22 mouse cellular contexts compared by ENCODE assay signal in the genomic region with DNA sequence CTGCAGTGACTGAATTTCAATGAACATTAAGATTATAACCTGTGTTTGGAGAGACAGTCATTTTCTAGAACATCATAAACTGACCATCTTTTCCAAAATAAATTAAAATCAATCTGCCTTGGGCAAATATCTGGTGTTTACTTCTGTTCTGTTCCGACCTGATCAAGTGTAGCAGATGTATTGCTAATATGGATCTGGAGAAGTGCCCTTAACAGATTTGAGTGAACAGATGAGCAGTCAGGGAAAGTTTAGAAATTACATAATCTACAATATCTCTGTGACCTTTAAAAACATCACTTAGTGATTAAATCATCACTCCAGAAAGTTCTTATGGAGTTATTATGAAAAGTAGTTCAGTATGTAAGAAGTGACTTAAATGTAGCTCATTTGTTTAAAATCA.
DNase-seq lines count a peak whose midpoint lies in the region; TF ChIP-seq lines count a peak whose summit lies in the region.
"Had no signal": no experiment of that assay in that cellular context is flagged by ENCODE, and none has a peak within 500 bp of the region (broad histone marks: within the 10 kb centered on the region; RNA-seq: fewer than 3 reads in every experiment).

No protein-coding gene starts in this region.

- no peak for TF ChIP-seq CTCF in layer of hippocampus, adult 2 months (conservative IDR thresholded peaks at IDR 0.05)

- H3K27ac ChIP-seq in layer of hippocampus, adult 2 months, result peak overlapping the region; percentile 85
- H3K27ac ChIP-seq: embryonic facial prominence, embryonic 12.5 days; embryonic facial prominence, embryonic 15.5 days; gastrocnemius, adult 2 months; heart, embryonic 15.5 days; hindbrain, embryonic 10.5 days; hindbrain, embryonic 13.5 days had no signal

- no peak overlapping the region for H3K4me3 ChIP-seq in layer of hippocampus, adult 2 months
- H3K4me3 ChIP-seq: embryonic facial prominence, embryonic 12.5 days; embryonic facial prominence, embryonic 15.5 days; gastrocnemius, adult 2 months; heart, embryonic 12.5 days; heart, embryonic 15.5 days; hindbrain, embryonic 10.5 days; hindbrain, embryonic 13.5 days had no signal

- DNase-seq in layer of hippocampus, adult 18-20 months (ENCODE audit: low spot score in 2 of 2), result peak; percentile 20 to 79
- no peak for DNase-seq in layer of hippocampus, postnatal 10 days (ENCODE audit: low spot score in 2 of 2)
- DNase-seq in layer of hippocampus, adult 2 months (ENCODE audit: low spot score in 2 of 2), result peak; percentile 41 to 69
- peak; percentile 29 for DNase-seq in telencephalon, adult 2 months (ENCODE audit: low read depth, low spot score)
- DNase-seq in embryo, embryonic 9.5 days (ENCODE audit: extremely low spot score), result no peak
- DNase-seq in spleen, postnatal 36 days (ENCODE audit: low spot score in 2 of 2), result no peak
- DNase-seq: adrenal gland, adult 2 months; adrenal gland, postnatal 14 days; cerebellum, adult 11 months; cerebellum, postnatal 10 days; forebrain, postnatal 0 days; gastrocnemius, adult 2 months; gastrocnemius, postnatal 14 days; heart, adult 18-20 months; heart, postnatal 10 days; heart, postnatal 36 days had no signal

Comparison
In these comparisons a context has a peak if more than half of its experiments do, and no peak if none do; other contexts are left out.
1. DNase-seq: peak in layer of hippocampus, adult 18-20 months (2 of 2), layer of hippocampus, adult 2 months (2 of 2) and telencephalon, adult 2 months (single experiment); none in layer of hippocampus, postnatal 10 days (0 of 2), embryo, embryonic 9.5 days (single experiment) and spleen, postnatal 36 days (0 of 2).